8 mouse cellular contexts compared by ENCODE assay signal in genomic region chr16:19982537-19983257, GRCm38 (mm10). TPM values are rescaled to one million over a fixed set of nuclear protein-coding genes. Genes with fewer than 3 reads are reported as not detected.
DNase-seq lines count a peak whose midpoint lies in the region; ATAC-seq lines count a peak whose summit lies in the region.

Gene Klhl6, minus strand, starts transcription at chr16:19983037.

- H3K9me3 ChIP-seq in stomach, embryonic 16.5 days (replicated peaks; ENCODE audit: control insufficient read depth, low read length): no peaks in the 10 kb centered on the region
- H3K9me3 ChIP-seq in midbrain, embryonic 13.5 days: no peaks in the 10 kb centered on the region

- 27% methylated on average over 14 of the region's 14 CpGs for WGBS in stomach, embryonic 16.5 days
- WGBS in midbrain, embryonic 13.5 days: 79% methylated on average over 14 of the region's 14 CpGs

- no peak within 1 kb of the TSS; the same call in 1 of the 2 replicates for H3K9ac ChIP-seq in stomach, embryonic 16.5 days (ENCODE audit: low read length)
- H3K9ac ChIP-seq in midbrain, embryonic 13.5 days (replicated peaks): no peak within 1 kb of the TSS

- peak within 1 kb of the TSS; percentile 42 for H3K4me2 ChIP-seq in stomach, embryonic 16.5 days (ENCODE audit: low read depth, low read length)
- H3K4me2 ChIP-seq in midbrain, embryonic 13.5 days (replicated peaks): no peak within 1 kb of the TSS

- no peaks in the 10 kb centered on the region for H3K27me3 ChIP-seq in stomach, embryonic 16.5 days (ENCODE audit: control insufficient read depth, insufficient read depth, low read length)
- no peaks in the 10 kb centered on the region for H3K27me3 ChIP-seq in midbrain, embryonic 13.5 days

- H3K4me1 ChIP-seq in stomach, embryonic 16.5 days (ENCODE audit: control insufficient read depth, insufficient read depth, low read length): peaks cover 3% of the 10 kb centered on the region; the same call in 1 of the 2 replicates
- no peaks in the 10 kb centered on the region for H3K4me1 ChIP-seq in midbrain, embryonic 13.5 days (replicated peaks)

- DNase-seq in 416B (ENCODE audit: low read depth): peak; percentile 96
- DNase-seq in heart, adult 11 months: peak; percentile 98
- peak; percentile 59 for DNase-seq in kidney, adult 18-20 months
- DNase-seq in lung, postnatal 10 days: peak; percentile 79
- DNase-seq in adipocyte (ENCODE audit: low spot score): no peak

- peak; percentile 91 for ATAC-seq in activated CD4-positive, CD25-positive, alpha-beta regulatory T cell, adult 4 months
- ATAC-seq in stomach, embryonic 16.5 days (ENCODE audit: insufficient read depth, low FRiP score): peak; percentile 75; the same call in 1 of the 2 replicates
- ATAC-seq in midbrain, embryonic 13.5 days: no peak

- H3K4me3 ChIP-seq in stomach, embryonic 16.5 days (replicated peaks; ENCODE audit: low read length): peak within 1 kb of the TSS; percentile 39
- no peak within 1 kb of the TSS for H3K4me3 ChIP-seq in midbrain, embryonic 13.5 days (replicated peaks)

- no peaks in the 10 kb centered on the region for H3K36me3 ChIP-seq in stomach, embryonic 16.5 days (ENCODE audit: control insufficient read depth, insufficient read depth, low read length)
- H3K36me3 ChIP-seq in midbrain, embryonic 13.5 days: no peaks in the 10 kb centered on the region

- peak within 1 kb of the TSS; percentile 38 for H3K27ac ChIP-seq in stomach, embryonic 16.5 days (ENCODE audit: low read length)
- no peak within 1 kb of the TSS for H3K27ac ChIP-seq in midbrain, embryonic 13.5 days

RNA-seq across cellular contexts. Expression of gene Klhl6, which starts in this region (rescaled TPM):
- 100 to 1,000 TPM; 231 to 315 TPM for polyA plus RNA-seq in activated CD4-positive, CD25-positive, alpha-beta regulatory T cell, adult 4 months (2017; shearing (Covaris generic))
- 7.8 and 7.9 TPM in 2 replicates for polyA plus RNA-seq in stomach, embryonic 16.5 days (2015; fragmentation: Nextera tagmentation; extraction: Ambion mirVana)
- polyA plus RNA-seq in midbrain, embryonic 13.5 days (2015; fragmentation: Nextera tagmentation; extraction: Ambion mirVana): 4.8 and 5.3 TPM in 2 replicates

Comparison
In these comparisons a context has a peak if more than half of its experiments do, and no peak if none do; other contexts are left out.
1. RNA of gene Klhl6 (polyA plus RNA-seq): 231 to 315 TPM in activated CD4-positive, CD25-positive, alpha-beta regulatory T cell, adult 4 months; 7.8 to 7.9 TPM in stomach, embryonic 16.5 days and 4.8 to 5.3 TPM in midbrain, embryonic 13.5 days; every median in the first group is over 10 times any median in the second.